Mouse (Mus musculus): Measurements from ENCODE around the gene Mpz. TPM values are rescaled to one million over a fixed set of nuclear protein-coding genes. Genes with fewer than 3 reads are reported as not detected.
"Not testable (repeated sequence)": the region's sequence is repeated elsewhere in the genome, so short reads cannot be mapped to it uniquely, and the experiment has no call there.

The Mpz gene
- polyA plus RNA-seq, 1 experiment from 2014 or later = 0.05 TPM

- 42% methylated on average over 5 of the region's 5 CpGs for WGBS (ENCODE audit: insufficient replicate concordance)
- Histone ChIP-seq H3K9ac (replicated peaks) (no peak overlapping the region), H3K4me3 (ENCODE audit: low read depth, low read length) (no peak overlapping the region), H3K9me3 (ENCODE audit: low read length) (no peaks in the 10 kb centered on the region), H3K36me3 (replicated peaks; ENCODE audit: insufficient read depth, low read length) (no peaks in the 10 kb centered on the region; the same call in 1 of the 2 replicates), H3K4me2 (ENCODE audit: low read depth, low read length) (no peak overlapping the region), H3K27me3 (ENCODE audit: insufficient read depth, low read length) (no peaks in the 10 kb centered on the region), H3K27ac (ENCODE audit: low read depth) (no peak overlapping the region), H3K4me1 (ENCODE audit: insufficient read depth) (peaks cover 16% of the 10 kb centered on the region)
- no peak for DNase-seq
- no peak for TF ChIP-seq EP300 (IDR thresholded peaks at IDR 0.05; ENCODE audit: low read depth)
- no peak for TF ChIP-seq CTCF (IDR thresholded peaks at IDR 0.05; ENCODE audit: low read depth)
- no peak for ATAC-seq
Observed at GRCm38 (mm10) chr1:171121839-171122238, 28.7 kb upstream of the Mpz start.

- no peaks in the 10 kb centered on the region for H3K9me3 ChIP-seq (ENCODE audit: low read length)
- no peak overlapping the region for H3K9ac ChIP-seq (replicated peaks)
- ATAC-seq (peak; percentile 71), DNase-seq (peak; percentile 57)
- H3K27me3 ChIP-seq (ENCODE audit: insufficient read depth, low read length) = no peaks in the 10 kb centered on the region
- H3K36me3 ChIP-seq (replicated peaks; ENCODE audit: insufficient read depth, low read length) = peaks cover 2% of the 10 kb centered on the region
- H3K4me3 ChIP-seq (ENCODE audit: low read depth, low read length) = no peak overlapping the region
- 0 out of 2 replicates have a peak overlapping the region, but pooled peaks have one; percentile 24 for H3K27ac ChIP-seq (ENCODE audit: low read depth)
- peaks cover 16% of the 10 kb centered on the region for H3K4me1 ChIP-seq (ENCODE audit: insufficient read depth)
- H3K4me2 ChIP-seq (ENCODE audit: low read depth, low read length) = peak overlapping the region; percentile 34
- WGBS (ENCODE audit: insufficient replicate concordance) = 31% methylated on average over 7 of the region's 7 CpGs
- TF ChIP-seq EP300 (IDR thresholded peaks at IDR 0.05; ENCODE audit: low read depth) = no peak
- TF ChIP-seq CTCF (IDR thresholded peaks at IDR 0.05; ENCODE audit: low read depth) = no peak
Observed at GRCm38 (mm10) chr1:171122932-171123331, 27.6 kb upstream of the Mpz start.

- H3K36me3 ChIP-seq (replicated peaks; ENCODE audit: insufficient read depth, low read length) = peaks cover 11% of the 10 kb centered on the region
- no peak overlapping the region for H3K9ac ChIP-seq (replicated peaks)
- no peak for DNase-seq
- H3K4me3 ChIP-seq (ENCODE audit: low read depth, low read length) = no peak overlapping the region
- no peak for TF ChIP-seq CTCF (IDR thresholded peaks at IDR 0.05; ENCODE audit: low read depth)
- peak; percentile 79 for TF ChIP-seq EP300 (IDR thresholded peaks at IDR 0.05; ENCODE audit: low read depth)
- H3K9me3 ChIP-seq (ENCODE audit: low read length) = no peaks in the 10 kb centered on the region
- H3K27me3 ChIP-seq (ENCODE audit: insufficient read depth, low read length) = no peaks in the 10 kb centered on the region
- H3K27ac ChIP-seq (ENCODE audit: low read depth) = peak overlapping the region; percentile 45; the same call in 1 of the 2 replicates
- WGBS (ENCODE audit: insufficient replicate concordance) = 63% methylated on average over 5 of the region's 5 CpGs
- peak; percentile 79 for ATAC-seq
- peaks cover 16% of the 10 kb centered on the region for H3K4me1 ChIP-seq (ENCODE audit: insufficient read depth)
- H3K4me2 ChIP-seq (ENCODE audit: low read depth, low read length) = peak overlapping the region; percentile 55
Observed at GRCm38 (mm10) chr1:171124398-171124797, 26.1 kb upstream of the Mpz start.

- H3K9me3 ChIP-seq (ENCODE audit: low read length) = no peaks in the 10 kb centered on the region
- H3K27ac ChIP-seq (ENCODE audit: low read depth) = no peak overlapping the region
- H3K4me2 ChIP-seq (ENCODE audit: low read depth, low read length) = no peak overlapping the region
- TF ChIP-seq EP300 (IDR thresholded peaks at IDR 0.05; ENCODE audit: low read depth) = no peak
- TF ChIP-seq CTCF (IDR thresholded peaks at IDR 0.05; ENCODE audit: low read depth) = peak; percentile 23
- H3K27me3 ChIP-seq (ENCODE audit: insufficient read depth, low read length) = no peaks in the 10 kb centered on the region
- H3K36me3 ChIP-seq (replicated peaks; ENCODE audit: insufficient read depth, low read length) = peaks cover 37% of the 10 kb centered on the region
- peaks cover 3% of the 10 kb centered on the region; the same call in 1 of the 2 replicates for H3K4me1 ChIP-seq (ENCODE audit: insufficient read depth)
- ATAC-seq = peak; percentile 59; the same call in 1 of the 2 replicates
- no peak for DNase-seq
- 70% methylated on average over 7 of the region's 7 CpGs for WGBS (ENCODE audit: insufficient replicate concordance)
- H3K4me3 ChIP-seq (ENCODE audit: low read depth, low read length) = no peak overlapping the region
- H3K9ac ChIP-seq (replicated peaks) = no peak overlapping the region
Observed at GRCm38 (mm10) chr1:171129251-171129650, 21.3 kb upstream of the Mpz start.

GRCm38 (mm10) chr1:171130971-171131370 lies 19.5 kb upstream of the Mpz start:
- Histone ChIP-seq H3K27me3 (ENCODE audit: insufficient read depth, low read length) (no peaks in the 10 kb centered on the region), H3K4me3 (ENCODE audit: low read depth, low read length) (no peak overlapping the region), H3K27ac (ENCODE audit: low read depth) (no peak overlapping the region), H3K4me1 (ENCODE audit: insufficient read depth) (no peaks in the 10 kb centered on the region; the same call in 1 of the 2 replicates), H3K4me2 (ENCODE audit: low read depth, low read length) (no peak overlapping the region), H3K9me3 (ENCODE audit: low read length) (no peaks in the 10 kb centered on the region), H3K36me3 (replicated peaks; ENCODE audit: insufficient read depth, low read length) (peaks cover 53% of the 10 kb centered on the region), H3K9ac (replicated peaks) (no peak overlapping the region)
- WGBS (ENCODE audit: insufficient replicate concordance) = 67% methylated on average over 1 of the region's 1 CpGs
- ATAC-seq = no peak
- no peak for DNase-seq
- TF ChIP-seq EP300 (IDR thresholded peaks at IDR 0.05; ENCODE audit: low read depth) (no peak), CTCF (IDR thresholded peaks at IDR 0.05; ENCODE audit: low read depth) (no peak)

GRCm38 (mm10) chr1:171135600-171135999 lies 14.9 kb upstream of the Mpz start:
- WGBS (ENCODE audit: insufficient replicate concordance) = 93% methylated on average over 2 of the region's 2 CpGs
- no peaks in the 10 kb centered on the region for H3K9me3 ChIP-seq (ENCODE audit: low read length)
- H3K4me1 ChIP-seq (ENCODE audit: insufficient read depth) = no peaks in the 10 kb centered on the region; the same call in 1 of the 2 replicates
- H3K36me3 ChIP-seq (replicated peaks; ENCODE audit: insufficient read depth, low read length) = peaks cover 53% of the 10 kb centered on the region
- H3K4me2 ChIP-seq (ENCODE audit: low read depth, low read length) = no peak overlapping the region
- no peak overlapping the region for H3K9ac ChIP-seq (replicated peaks)
- H3K27me3 ChIP-seq (ENCODE audit: insufficient read depth, low read length) = no peaks in the 10 kb centered on the region
- TF ChIP-seq CTCF (IDR thresholded peaks at IDR 0.05; ENCODE audit: low read depth) = no peak
- DNase-seq = no peak
- ATAC-seq = no peak
- no peak overlapping the region for H3K4me3 ChIP-seq (ENCODE audit: low read depth, low read length)
- H3K27ac ChIP-seq (ENCODE audit: low read depth) = no peak overlapping the region

GRCm38 (mm10) chr1:171137486-171138155 lies 12.9 kb upstream of the Mpz start:
- H3K4me1 ChIP-seq (ENCODE audit: insufficient read depth); ATAC-seq; DNase-seq; H3K4me2 ChIP-seq (ENCODE audit: low read depth, low read length); H3K9ac ChIP-seq (replicated peaks); H3K27me3 ChIP-seq (ENCODE audit: insufficient read depth, low read length); H3K27ac ChIP-seq (ENCODE audit: low read depth); H3K9me3 ChIP-seq (ENCODE audit: low read length); H3K4me3 ChIP-seq (ENCODE audit: low read depth, low read length): not testable (repeated sequence)
- 92% methylated on average over 8 of the region's 8 CpGs for WGBS (ENCODE audit: insufficient replicate concordance)
- peaks cover 56% of the 10 kb centered on the region for H3K36me3 ChIP-seq (replicated peaks; ENCODE audit: insufficient read depth, low read length)

- not testable (repeated sequence) for H3K4me1 ChIP-seq (ENCODE audit: insufficient read depth); H3K27me3 ChIP-seq (ENCODE audit: insufficient read depth, low read length); DNase-seq; H3K9me3 ChIP-seq (ENCODE audit: low read length); H3K4me3 ChIP-seq (ENCODE audit: low read depth, low read length); H3K27ac ChIP-seq (ENCODE audit: low read depth); H3K4me2 ChIP-seq (ENCODE audit: low read depth, low read length); H3K9ac ChIP-seq (replicated peaks)
- 0 out of 2 replicates have a peak, but pooled peaks have one; percentile 12 for ATAC-seq
- H3K36me3 ChIP-seq (replicated peaks; ENCODE audit: insufficient read depth, low read length) = peaks cover 38% of the 10 kb centered on the region
- 83% methylated on average over 9 of the region's 11 CpGs for WGBS (ENCODE audit: insufficient replicate concordance)
Observed at GRCm38 (mm10) chr1:171142981-171143380, 7.5 kb upstream of the Mpz start.

All from liver, postnatal 0 days (tissue).